Mouse (Mus musculus): ENCODE results near the gene Itgax. TPM values are rescaled to one million over a fixed set of nuclear protein-coding genes. Genes with fewer than 3 reads are reported as not detected.

Itgax gene
- polyA plus RNA-seq, 1 experiment from 2014 or later: not detected

GRCm38 (mm10) chr7:128180126-128180525 is 50.8 kb downstream of the Itgax start:
- Histone ChIP-seq H3K9ac (replicated peaks; ENCODE audit: low read depth, low read length) (no peak overlapping the region), H3K4me3 (ENCODE audit: low read depth, low read length) (no peak overlapping the region), H3K27ac (ENCODE audit: low read length) (no peak overlapping the region), H3K27me3 (ENCODE audit: control insufficient read depth, insufficient read depth, low read length) (no peaks in the 10 kb centered on the region), H3K9me3 (ENCODE audit: control insufficient read depth, low read depth, low read length) (no peaks in the 10 kb centered on the region), H3K36me3 (ENCODE audit: control insufficient read depth, insufficient read depth, low read length) (no peaks in the 10 kb centered on the region), H3K4me1 (ENCODE audit: control insufficient read depth, insufficient read depth, low read length) (no peaks in the 10 kb centered on the region), H3K4me2 (replicated peaks; ENCODE audit: low read depth, low read length) (no peak overlapping the region)
- no peak for ATAC-seq (ENCODE audit: insufficient number of reproducible peaks, insufficient read depth, low FRiP score, low read depth)
- 67% methylated on average over 7 of the region's 7 CpGs for WGBS

GRCm38 (mm10) chr7:128180546-128180945 is 51.2 kb downstream of the Itgax start:
- Histone ChIP-seq H3K9ac (replicated peaks; ENCODE audit: low read depth, low read length) (no peak overlapping the region), H3K27me3 (ENCODE audit: control insufficient read depth, insufficient read depth, low read length) (no peaks in the 10 kb centered on the region), H3K4me2 (replicated peaks; ENCODE audit: low read depth, low read length) (no peak overlapping the region), H3K36me3 (ENCODE audit: control insufficient read depth, insufficient read depth, low read length) (no peaks in the 10 kb centered on the region), H3K9me3 (ENCODE audit: control insufficient read depth, low read depth, low read length) (no peaks in the 10 kb centered on the region), H3K27ac (ENCODE audit: low read length) (no peak overlapping the region), H3K4me3 (ENCODE audit: low read depth, low read length) (no peak overlapping the region), H3K4me1 (ENCODE audit: control insufficient read depth, insufficient read depth, low read length) (no peaks in the 10 kb centered on the region)
- ATAC-seq (ENCODE audit: insufficient number of reproducible peaks, insufficient read depth, low FRiP score, low read depth): no peak
- 61% methylated on average over 6 of the region's 6 CpGs for WGBS

GRCm38 (mm10) chr7:128181691-128182090 is 52.3 kb downstream of the Itgax start:
- H3K4me1 ChIP-seq (ENCODE audit: control insufficient read depth, insufficient read depth, low read length): no peaks in the 10 kb centered on the region
- 93% methylated on average over 10 of the region's 10 CpGs for WGBS
- no peak overlapping the region for H3K27ac ChIP-seq (ENCODE audit: low read length)
- no peaks in the 10 kb centered on the region for H3K36me3 ChIP-seq (ENCODE audit: control insufficient read depth, insufficient read depth, low read length)
- no peaks in the 10 kb centered on the region for H3K27me3 ChIP-seq (ENCODE audit: control insufficient read depth, insufficient read depth, low read length)
- ATAC-seq (ENCODE audit: insufficient number of reproducible peaks, insufficient read depth, low FRiP score, low read depth): no peak
- no peak overlapping the region for H3K4me3 ChIP-seq (ENCODE audit: low read depth, low read length)
- no peak overlapping the region for H3K9ac ChIP-seq (replicated peaks; ENCODE audit: low read depth, low read length)
- H3K9me3 ChIP-seq (ENCODE audit: control insufficient read depth, low read depth, low read length): no peaks in the 10 kb centered on the region
- H3K4me2 ChIP-seq (replicated peaks; ENCODE audit: low read depth, low read length): no peak overlapping the region

Other genes with a start within 250 kb of the Itgax start
- 0.95 and 1.4 TPM in 2 replicates for gene Prss53, start 238.6 kb upstream of the Itgax start, polyA plus RNA-seq (2014; fragmentation: Nextera tagmentation; extraction: Ambion mirVana)
- not detected in 2 replicates for gene Gm21974, start 234.1 kb upstream of the Itgax start, polyA plus RNA-seq (2014; fragmentation: Nextera tagmentation; extraction: Ambion mirVana)
- gene Vkorc1, start 233.9 kb upstream of the Itgax start, polyA plus RNA-seq (2014; fragmentation: Nextera tagmentation; extraction: Ambion mirVana): 158 and 184 TPM in 2 replicates
- gene Bckdk, start 225.5 kb upstream of the Itgax start, polyA plus RNA-seq (2014; fragmentation: Nextera tagmentation; extraction: Ambion mirVana): 152 TPM in 2 replicates
- 40.3 and 43.0 TPM in 2 replicates for gene Kat8, start 217.0 kb upstream of the Itgax start, polyA plus RNA-seq (2014; fragmentation: Nextera tagmentation; extraction: Ambion mirVana)
- 48.2 and 55.5 TPM in 2 replicates for gene Prss8, start 199.4 kb upstream of the Itgax start, polyA plus RNA-seq (2014; fragmentation: Nextera tagmentation; extraction: Ambion mirVana)
- gene Prss36, start 182.8 kb upstream of the Itgax start, polyA plus RNA-seq (2014; fragmentation: Nextera tagmentation; extraction: Ambion mirVana): 8.2 and 8.5 TPM in 2 replicates
- 71.4 and 72.4 TPM in 2 replicates for gene Fus, start 162.1 kb upstream of the Itgax start, polyA plus RNA-seq (2014; fragmentation: Nextera tagmentation; extraction: Ambion mirVana)
- gene Pycard, start 135.7 kb upstream of the Itgax start, polyA plus RNA-seq (2014; fragmentation: Nextera tagmentation; extraction: Ambion mirVana): 71.4 and 74.6 TPM in 2 replicates
- 0.19 TPM in 1 of 2 replicates, not detected in the other for gene Trim72, start 125.6 kb upstream of the Itgax start, polyA plus RNA-seq (2014; fragmentation: Nextera tagmentation; extraction: Ambion mirVana)
- gene Itgam, start 66.9 kb upstream of the Itgax start, polyA plus RNA-seq (2014; fragmentation: Nextera tagmentation; extraction: Ambion mirVana): 0.77 TPM in 2 replicates
- gene Gm49368, start 66.9 kb upstream of the Itgax start, polyA plus RNA-seq (2014; fragmentation: Nextera tagmentation; extraction: Ambion mirVana): not detected in 2 replicates
- not detected in 2 replicates for gene Itgad, start 24.8 kb downstream of the Itgax start, polyA plus RNA-seq (2014; fragmentation: Nextera tagmentation; extraction: Ambion mirVana)
- 0.41 TPM in 1 of 2 replicates, not detected in the other for gene Cox6a2, start 76.8 kb downstream of the Itgax start, polyA plus RNA-seq (2014; fragmentation: Nextera tagmentation; extraction: Ambion mirVana)
- gene Armc5, start 107.8 kb downstream of the Itgax start, polyA plus RNA-seq (2014; fragmentation: Nextera tagmentation; extraction: Ambion mirVana): 11.5 and 12.2 TPM in 2 replicates
- 9.7 and 9.9 TPM in 2 replicates for gene 9130023H24Rik, start 108.5 kb downstream of the Itgax start, polyA plus RNA-seq (2014; fragmentation: Nextera tagmentation; extraction: Ambion mirVana)
- gene Tgfb1i1, start 117.3 kb downstream of the Itgax start, polyA plus RNA-seq (2014; fragmentation: Nextera tagmentation; extraction: Ambion mirVana): 203 and 205 TPM in 2 replicates
- 1.00 and 2.5 TPM in 2 replicates for gene Slc5a2, start 136.1 kb downstream of the Itgax start, polyA plus RNA-seq (2014; fragmentation: Nextera tagmentation; extraction: Ambion mirVana)
- 36.8 and 42.8 TPM in 2 replicates for gene BC017158, start 168.6 kb downstream of the Itgax start, polyA plus RNA-seq (2014; fragmentation: Nextera tagmentation; extraction: Ambion mirVana)